Mouse (Mus musculus) bone marrow macrophage, adult 2 months (primary cell): Measurements from ENCODE around the gene Calm5. TPM values are rescaled to one million over a fixed set of nuclear protein-coding genes. Genes with fewer than 3 reads are reported as not detected.
"Not testable (repeated sequence)": the region's sequence is repeated elsewhere in the genome, so short reads cannot be mapped to it uniquely, and the experiment has no call there.

Source experiments
- H3K27ac ChIP-seq: 2 replicates; pipeline ENCODE4 v1.5.1; 2012; ENCODE audit warnings: low read depth, low read length; ENCODE audit not compliant: insufficient read depth
- H3K4me1 ChIP-seq: 2 replicates; pipeline ENCODE4 v1.6.1; 2012; ENCODE audit warnings: low read length; ENCODE audit not compliant: control insufficient read depth, insufficient read depth
- H3K4me3 ChIP-seq: 2 replicates; pipeline ENCODE4 v1.5.1; 2012; ENCODE audit warnings: mild to moderate bottlenecking, low read length, moderate library complexity; ENCODE audit not compliant: insufficient read depth
- CTCF ChIP-seq: IDR thresholded peaks from 2 replicates; pipeline ENCODE4 v1.5.1; 2012; ENCODE audit warnings: low read depth, mild to moderate bottlenecking, low read length, moderate library complexity
- POLR2A ChIP-seq: IDR thresholded peaks from 2 replicates; pipeline ENCODE4 v1.6.1; 2012; ENCODE audit warnings: mild to moderate bottlenecking, low read depth, low read length, borderline replicate concordance
- polyA plus RNA-seq: library from polyadenylated mRNA; stranded (reverse); fragments of >200 nt; gene quantifications from 2 replicates; pipeline ENCODE4 v1.2.4, GENCODE M21; 2012; ENCODE audit not compliant: missing spikeins, insufficient read depth, insufficient read length

Gene Calm5
- polyA plus RNA-seq, 1 experiment, result not detected

DNA sequence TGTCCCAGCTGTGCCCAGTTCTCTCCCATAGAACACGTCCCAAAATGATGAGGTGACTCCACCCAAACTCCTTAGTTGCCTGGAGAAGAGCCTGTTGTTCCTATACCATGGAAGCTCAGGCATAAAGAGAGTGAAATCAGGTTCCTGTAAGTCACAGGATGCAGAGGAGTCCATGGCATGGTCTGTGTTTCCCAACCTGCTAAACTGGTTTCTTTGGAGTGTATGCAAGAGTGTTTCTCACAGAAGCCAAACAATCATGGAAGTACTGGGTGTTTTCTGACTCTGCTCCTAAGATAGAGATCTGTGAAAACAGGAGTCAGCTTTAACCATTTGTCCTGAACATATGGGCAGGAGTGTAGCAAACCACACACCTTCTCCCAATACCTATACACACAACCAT lies 22.0 kb upstream of the Calm5 start:
- Histone ChIP-seq H3K4me3 (no peak overlapping the region), H3K27ac (no peak overlapping the region), H3K4me1 (peaks cover 10% of the 10 kb centered on the region)
- TF ChIP-seq POLR2A (no peak), CTCF (no peak)

DNA sequence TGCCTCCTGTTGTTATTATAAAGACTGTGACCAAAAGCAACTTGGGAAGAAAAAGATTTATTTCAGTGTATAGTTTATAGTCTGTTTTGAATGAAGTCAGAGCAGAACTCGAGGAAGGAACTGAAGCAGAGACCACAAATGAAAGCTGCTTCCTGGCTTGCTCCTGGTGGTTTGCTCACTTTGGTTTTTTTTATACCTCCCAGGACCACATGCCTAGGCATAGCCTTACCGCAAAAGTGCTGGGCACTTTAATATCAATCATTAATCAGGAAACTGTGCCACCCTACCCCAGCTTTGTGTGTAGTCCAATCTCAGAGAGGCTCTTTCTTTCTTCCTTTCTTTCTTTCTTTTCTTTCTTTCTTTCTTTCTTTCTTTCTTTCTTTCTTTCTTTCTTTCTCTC lies 21.5 kb upstream of the Calm5 start:
- Histone ChIP-seq H3K4me1 (peaks cover 10% of the 10 kb centered on the region), H3K27ac (no peak overlapping the region), H3K4me3 (no peak overlapping the region)
- TF ChIP-seq POLR2A, result no peak
- TF ChIP-seq CTCF, result no peak

DNA sequence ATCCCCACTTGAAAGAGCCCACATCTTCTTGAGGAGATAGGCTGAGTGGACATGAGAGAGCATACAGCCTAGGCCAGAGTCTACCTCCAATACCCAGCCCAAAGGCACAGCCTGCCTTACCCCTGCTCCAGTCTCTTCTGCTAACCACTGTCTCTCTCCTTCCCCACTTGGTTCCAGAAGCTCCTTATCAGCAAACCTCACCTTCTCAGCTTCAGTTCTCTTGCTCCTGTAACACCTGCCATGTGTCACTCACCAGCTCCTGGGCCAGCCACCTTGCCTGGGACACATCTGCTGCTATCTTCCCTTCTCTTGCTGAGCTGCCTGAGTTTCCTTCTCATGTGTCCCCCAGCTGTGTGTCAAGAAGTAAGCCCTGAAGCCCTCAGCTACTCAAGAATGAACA lies 20.3 kb upstream of the Calm5 start:
- not testable (repeated sequence) for H3K27ac ChIP-seq, H3K4me1 ChIP-seq, H3K4me3 ChIP-seq

DNA sequence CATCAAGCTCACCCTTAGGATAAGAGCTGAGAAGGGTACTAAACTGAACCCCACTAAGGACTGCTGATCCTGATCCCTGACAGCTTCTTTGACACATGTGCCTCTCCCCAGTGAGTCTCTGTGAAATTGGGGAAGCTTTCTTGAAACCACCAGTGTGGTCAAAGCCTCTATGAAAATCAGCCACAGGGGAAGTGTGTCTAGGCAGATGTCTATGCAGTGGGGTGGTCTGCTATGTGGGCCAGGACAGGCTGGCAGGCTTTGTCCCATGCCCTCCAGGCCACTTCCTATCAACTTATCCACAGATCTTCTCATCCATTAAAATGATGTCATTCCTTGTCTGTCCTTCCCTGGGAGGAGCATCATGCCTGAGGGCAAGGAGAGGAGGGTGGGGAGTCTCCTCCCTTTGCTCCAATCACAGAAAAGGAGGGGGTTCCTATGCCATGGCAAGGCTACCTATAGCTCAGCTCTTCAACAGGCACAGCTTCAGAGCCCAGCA lies 16.6 kb upstream of the Calm5 start, which contains the start of gene Calm4:
Calm4 (plus strand) TSS at position 446 of the 496 bp plus-strand sequence.
- H3K27ac ChIP-seq, H3K4me1 ChIP-seq, H3K4me3 ChIP-seq: not testable (repeated sequence)

DNA sequence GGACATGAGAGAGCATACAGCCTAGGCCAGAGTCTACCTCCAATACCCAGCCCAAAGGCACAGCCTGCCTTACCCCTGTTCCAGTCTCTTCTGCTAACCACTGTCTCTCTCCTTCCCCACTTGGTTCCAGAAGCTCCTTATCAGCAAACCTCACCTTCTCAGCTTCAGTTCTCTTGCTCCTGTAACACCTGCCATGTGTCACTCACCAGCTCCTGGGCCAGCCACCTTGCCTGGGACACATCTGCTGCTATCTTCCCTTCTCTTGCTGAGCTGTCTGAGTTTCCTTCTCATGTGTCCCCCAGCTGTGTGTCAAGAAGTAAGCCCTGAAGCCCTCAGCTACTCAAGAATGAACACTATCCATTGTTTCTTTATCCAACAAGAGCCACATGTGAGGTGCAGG lies 13.3 kb upstream of the Calm5 start:
- H3K27ac ChIP-seq, H3K4me1 ChIP-seq, H3K4me3 ChIP-seq: not testable (repeated sequence)

DNA sequence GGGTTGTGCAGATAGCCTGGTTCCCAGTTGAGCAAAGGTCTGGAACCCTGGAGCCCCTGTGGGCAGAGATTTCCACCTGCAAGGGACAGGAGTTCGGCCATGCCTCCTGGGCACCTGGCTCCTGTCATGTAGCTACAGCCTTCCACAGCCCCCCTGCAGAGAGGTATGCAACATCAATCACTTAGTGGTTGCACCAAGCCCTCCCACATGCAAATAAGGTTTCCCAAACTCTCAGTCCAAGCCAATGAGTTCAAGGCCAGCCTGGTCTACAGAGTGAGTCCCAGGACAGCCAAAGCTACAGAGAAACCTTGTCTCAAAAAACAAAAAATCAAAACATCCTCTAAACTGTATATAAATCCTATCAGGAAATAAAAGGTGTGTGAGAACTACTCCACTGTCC lies 3.6 kb upstream of the Calm5 start:
- no peak overlapping the region for H3K27ac ChIP-seq
- no peak for TF ChIP-seq POLR2A
- no peak for TF ChIP-seq CTCF
- H3K4me1 ChIP-seq, result no peaks in the 10 kb centered on the region
- H3K4me3 ChIP-seq, result no peak overlapping the region

DNA sequence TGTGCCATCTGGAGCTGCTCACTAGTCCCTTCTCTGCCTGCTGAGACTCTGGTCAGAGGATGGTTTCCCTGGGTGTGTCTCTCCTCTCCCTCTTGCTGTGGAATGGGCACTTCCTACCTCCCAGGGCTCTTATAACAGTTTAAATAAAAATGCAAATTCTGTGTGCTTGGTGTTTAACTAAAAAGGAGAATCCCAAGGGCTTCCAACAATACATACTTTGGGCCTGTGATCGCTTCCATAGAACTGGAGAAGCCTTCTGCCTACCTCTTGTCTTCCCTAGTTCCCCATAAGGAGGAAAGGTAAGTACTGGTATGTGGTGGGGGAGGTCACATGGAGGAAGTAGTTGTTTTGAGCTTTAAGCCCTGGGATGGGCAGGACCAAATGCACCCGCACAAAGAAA lies 883 bp downstream of the Calm5 start:
- TF ChIP-seq POLR2A, result no peak
- TF ChIP-seq CTCF, result no peak
- H3K4me3 ChIP-seq, result no peak overlapping the region

DNA sequence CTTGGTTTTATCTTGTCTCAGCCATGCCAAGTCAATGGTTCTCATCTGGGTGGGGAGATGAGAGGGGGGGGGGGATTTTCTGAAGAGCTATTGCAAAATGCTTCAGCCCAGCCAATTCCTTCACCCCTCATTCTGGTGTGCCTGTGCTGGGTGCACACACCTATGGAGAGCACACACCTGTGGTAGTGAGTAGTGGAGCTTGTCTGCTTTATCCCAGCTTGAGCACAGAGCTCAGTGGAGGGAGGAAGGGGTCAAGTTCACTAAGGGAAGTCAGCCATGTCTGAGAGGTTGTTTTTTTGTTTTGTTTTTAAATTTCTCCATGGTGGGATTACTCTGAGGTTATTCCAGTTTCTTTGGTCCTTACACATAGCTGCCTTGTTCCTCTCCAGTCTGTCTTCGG lies 2.3 kb downstream of the Calm5 start:
- TF ChIP-seq CTCF, result no peak
- no peak for TF ChIP-seq POLR2A
- Histone ChIP-seq H3K4me1 (no peaks in the 10 kb centered on the region), H3K4me3 (no peak overlapping the region), H3K27ac (no peak overlapping the region)

More for the DNA sequence above, 883 bp downstream of the Calm5 start:
- H3K27ac ChIP-seq, result no peak overlapping the region
- H3K4me1 ChIP-seq, result no peaks in the 10 kb centered on the region

DNA sequence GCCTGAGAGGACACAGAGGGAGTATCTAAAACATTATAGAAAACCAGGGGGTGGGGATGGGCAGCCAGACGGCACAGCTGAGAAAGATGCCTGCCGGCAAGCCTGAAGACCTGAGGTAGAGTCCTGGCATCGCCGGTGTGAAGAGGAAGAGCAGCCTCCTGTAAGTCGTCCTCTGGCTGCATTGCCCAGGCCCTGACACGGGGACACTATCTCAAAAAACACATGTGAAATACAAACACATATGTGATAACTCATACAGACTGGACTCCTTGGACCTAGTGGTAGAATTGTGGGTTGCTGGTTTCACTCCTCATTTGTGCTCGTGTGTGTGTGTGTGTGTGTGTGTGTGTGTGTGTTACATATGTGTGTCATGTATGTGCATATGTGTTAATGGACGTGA lies 7.3 kb downstream of the Calm5 start:
- TF ChIP-seq POLR2A, result no peak
- TF ChIP-seq CTCF, result no peak
- Histone ChIP-seq H3K4me1 (no peaks in the 10 kb centered on the region), H3K27ac (no peak overlapping the region), H3K4me3 (no peak overlapping the region)

DNA sequence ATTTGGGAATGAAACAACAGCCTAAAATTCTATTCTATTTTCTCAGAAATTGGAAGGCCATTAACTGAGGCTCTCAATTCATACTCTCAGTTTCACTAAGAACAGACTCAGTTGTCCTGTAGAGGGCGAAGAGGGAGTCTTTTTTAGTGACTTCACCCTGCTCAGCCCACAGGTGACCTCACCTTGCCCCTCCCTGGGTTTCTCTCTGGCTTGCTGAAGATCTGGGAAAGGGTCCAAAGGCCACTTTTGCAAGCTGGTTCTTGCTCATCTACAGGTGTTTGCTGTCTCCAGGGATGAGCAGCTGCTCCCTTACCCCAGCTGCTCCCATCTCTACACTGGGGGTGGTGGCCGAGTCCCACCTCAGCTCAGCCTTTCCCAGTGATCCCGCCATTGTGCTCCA lies 8.4 kb downstream of the Calm5 start:
- H3K27ac ChIP-seq, result no peak overlapping the region
- H3K4me3 ChIP-seq, result no peak overlapping the region
- H3K4me1 ChIP-seq, result no peaks in the 10 kb centered on the region
- TF ChIP-seq CTCF, result no peak
- TF ChIP-seq POLR2A, result no peak

DNA sequence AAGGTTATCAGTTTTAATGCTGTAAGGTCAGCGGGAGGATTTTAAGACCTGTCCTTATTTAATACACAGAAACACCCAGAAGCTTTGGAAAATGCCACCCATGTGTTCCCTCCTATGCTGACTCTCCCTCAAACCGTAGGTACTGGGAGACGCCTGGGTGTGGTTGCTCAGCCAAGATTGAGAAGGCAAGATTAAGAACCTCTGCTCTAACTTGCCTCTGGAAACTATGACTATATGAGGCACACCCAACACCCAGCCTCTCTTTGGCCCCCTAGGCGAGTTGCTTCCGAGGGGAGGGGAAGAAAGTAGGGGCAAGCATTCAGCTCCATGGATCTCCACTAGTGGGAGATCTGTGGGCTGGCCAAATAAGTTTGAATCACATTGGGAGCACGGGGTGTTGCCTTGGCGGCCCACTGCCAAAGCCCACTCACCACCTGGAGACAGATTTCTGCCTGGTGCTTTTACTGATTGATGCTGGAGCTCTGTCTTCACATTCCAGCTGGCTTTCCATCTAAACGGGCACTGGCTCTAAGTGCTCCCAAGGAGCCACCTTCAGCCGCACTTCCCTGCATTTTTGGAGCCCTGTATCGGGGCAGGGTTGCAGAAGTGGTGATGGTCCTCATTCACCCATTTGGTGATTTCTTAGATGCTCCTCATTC lies 9.1 kb downstream of the Calm5 start:
- H3K27ac ChIP-seq, result no peak overlapping the region
- no peak overlapping the region for H3K4me3 ChIP-seq
- TF ChIP-seq POLR2A, result no peak
- TF ChIP-seq CTCF, result no peak
- no peaks in the 10 kb centered on the region for H3K4me1 ChIP-seq

DNA sequence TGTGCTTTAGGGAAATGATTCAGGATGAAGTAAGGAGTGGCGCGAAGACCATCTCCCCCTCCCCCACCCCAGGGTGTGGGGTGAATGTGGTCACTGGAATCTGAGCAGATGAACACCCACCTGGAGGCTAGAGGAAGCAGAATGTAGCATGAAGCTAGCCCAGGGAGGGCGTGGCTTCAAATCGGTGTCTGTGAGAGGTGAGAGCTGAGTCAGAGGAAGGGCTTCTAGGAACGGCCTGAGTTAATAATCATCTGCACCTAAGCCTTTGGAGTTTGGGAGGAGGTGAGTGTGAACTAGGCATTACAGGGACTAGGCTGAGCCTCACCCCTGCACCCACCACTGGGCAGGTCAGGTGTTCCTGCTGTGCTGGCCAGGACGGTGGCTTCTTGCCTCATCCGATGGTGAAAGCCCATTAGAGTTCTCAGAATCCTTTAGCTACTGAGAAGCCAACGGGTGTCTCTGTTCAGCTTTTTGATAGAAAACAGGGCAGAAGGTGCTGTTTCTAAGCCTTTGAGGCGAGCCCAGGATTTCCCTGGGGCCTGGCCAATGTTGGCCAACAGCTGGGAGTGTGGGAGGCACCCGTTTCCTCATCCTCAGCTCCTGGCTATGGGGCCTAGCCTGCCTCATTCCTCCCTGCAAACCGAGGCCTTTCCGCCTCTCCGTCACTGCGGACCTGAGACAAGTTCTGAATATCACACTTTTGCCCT lies 11.8 kb downstream of the Calm5 start:
- Histone ChIP-seq H3K4me1 (no peaks in the 10 kb centered on the region), H3K27ac (no peak overlapping the region), H3K4me3 (no peak overlapping the region)
- no peak for TF ChIP-seq POLR2A
- no peak for TF ChIP-seq CTCF
